Mouse (Mus musculus): ENCODE measurements at regions not wholly inside any gene's neighbourhood (a gene's known extent, or its start where the extent isn't known, plus 50 kb on each side); places are given as distances from the start of the nearest gene placed in this dataset.

DNA sequence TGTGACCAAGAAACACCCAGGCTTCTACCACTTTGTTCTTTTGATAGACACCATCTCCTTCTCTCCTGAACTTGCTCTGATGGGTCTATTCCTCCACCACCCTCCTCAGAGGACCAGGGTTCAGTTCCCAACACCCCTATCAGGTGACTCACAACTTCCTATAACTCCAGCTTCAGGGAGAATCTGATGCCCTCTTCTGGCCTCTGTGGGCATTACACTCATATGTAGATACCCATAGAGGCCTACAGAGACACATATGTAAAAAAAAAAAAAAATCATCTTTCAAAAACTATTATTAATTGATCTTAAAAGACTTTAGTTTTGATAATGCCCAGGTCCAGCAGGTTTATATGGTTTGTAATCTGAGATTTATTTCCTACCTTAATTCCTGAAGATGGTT is 505.9 kb upstream of the Tmem132c start:
- DNase-seq (ENCODE audit: low spot score), result no peak

DNA sequence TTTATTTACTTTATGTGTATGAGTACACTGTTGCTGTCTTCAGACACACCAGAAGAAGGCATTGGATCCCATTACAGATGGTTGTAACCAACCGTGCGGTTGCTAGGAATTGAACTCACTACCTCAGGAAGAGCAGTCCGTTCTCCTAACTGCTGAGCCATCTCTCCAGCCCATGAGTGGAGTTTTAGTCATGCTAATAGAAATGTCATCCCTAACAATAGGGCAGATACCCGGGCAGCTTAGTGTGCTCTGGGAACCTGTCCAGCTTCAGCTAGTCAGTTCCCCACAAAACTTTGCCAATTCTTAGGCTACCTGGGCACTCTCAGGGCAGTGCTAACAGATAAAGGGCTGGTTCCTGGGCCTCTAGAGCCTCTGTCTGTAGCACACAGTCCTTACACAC is 503.9 kb upstream of the Tmem132c start:
- DNase-seq (ENCODE audit: low spot score), result no peak

DNA sequence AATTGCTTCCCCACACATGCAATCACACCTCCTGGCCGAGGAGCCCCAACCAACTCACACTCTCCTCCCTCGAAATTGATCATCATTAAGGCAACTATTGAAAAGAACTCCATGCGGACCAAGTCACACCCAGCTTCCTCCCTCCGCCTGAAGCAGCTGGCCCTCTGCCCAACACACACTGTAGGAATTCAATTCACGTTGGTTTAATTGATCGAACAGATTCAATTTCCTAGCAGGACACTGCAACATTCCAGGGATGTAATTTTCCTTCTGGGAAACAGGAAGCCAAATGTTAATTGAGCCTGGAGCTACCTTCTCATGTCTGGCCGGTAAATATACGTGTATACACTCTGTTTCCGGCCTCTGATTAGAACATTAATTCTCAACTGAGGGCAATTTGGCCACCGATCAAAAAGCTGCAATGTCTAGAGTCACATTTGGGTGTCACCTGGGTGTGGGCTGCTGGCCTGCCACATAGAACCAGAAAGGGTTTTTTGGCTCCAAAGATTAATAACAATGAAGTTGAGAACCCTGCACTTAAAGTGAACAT is 500.7 kb upstream of the Tmem132c start:
- no peak for DNase-seq (ENCODE audit: low spot score)

DNA sequence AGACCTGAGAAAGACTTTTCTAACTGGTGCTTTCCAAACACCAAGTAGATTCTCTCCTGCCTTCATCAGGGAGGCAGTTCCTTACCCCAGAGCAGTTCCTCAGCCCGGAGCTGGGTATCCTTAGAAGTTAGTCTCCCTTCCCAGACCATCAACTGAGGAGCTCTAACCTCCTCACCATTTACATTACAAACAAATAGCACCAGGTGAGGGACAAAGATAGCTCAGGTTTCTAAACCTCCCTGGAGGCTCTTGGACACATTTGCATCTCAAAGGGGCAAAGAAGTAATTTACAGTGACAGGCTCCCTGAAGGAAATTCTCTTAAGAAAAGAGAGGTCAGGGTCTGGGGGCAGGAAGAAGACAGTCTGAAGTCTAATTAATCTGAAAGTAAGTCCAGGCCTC is 486.5 kb upstream of the Tmem132c start:
- DNase-seq (ENCODE audit: low spot score), result no peak

DNA sequence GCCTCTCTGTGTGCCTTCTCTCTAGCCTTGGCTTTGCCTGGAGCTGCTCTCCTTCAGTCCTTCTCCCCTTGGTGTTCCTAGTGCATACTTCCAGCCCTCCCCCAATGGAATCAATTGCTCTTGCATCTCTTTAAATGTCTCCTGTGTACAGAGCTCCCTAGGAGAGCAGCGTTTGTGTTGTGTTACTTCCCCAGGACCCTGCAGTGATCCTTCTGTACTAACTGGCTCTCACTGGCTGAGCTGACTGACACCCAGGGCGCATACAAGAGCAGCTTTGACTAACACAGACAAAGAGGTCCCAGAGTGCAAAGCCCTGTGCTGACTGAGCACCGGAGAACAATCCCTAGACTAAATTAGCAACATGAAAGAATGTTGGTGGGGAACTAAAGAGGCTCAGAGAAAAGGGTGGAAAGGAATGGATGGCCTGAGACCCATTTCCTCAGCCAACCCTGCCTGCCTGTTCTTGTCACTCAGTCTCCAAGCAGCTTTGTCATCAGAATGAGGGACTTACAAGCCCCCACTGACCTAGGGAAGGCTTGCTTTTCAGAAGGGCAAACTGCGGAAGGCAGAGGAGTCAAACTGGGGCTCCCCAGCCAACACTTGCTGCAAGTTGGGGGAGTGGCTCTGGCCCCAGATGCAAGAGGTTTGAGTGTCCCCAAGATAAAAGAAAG is 476.4 kb upstream of the Tmem132c start:
- no peak for DNase-seq (ENCODE audit: low spot score)

DNA sequence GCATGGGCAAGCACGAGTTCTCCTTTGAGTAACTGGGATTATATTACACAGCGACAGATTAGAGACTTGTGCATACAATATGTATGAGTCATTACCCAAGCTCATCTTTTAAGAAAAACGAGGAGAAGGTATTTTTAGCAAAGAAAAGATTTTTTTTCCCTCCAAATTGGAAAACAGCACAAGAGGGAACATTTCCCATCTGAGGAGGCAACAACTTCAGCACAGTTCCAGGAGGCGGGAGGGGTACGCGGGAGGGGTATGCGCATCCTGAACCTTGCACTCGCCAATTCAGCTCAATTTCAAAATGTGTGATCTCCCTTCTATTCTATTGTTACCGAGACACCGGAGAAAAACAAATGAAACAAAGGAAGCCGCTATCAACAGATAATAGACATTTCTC is 472.6 kb upstream of the Tmem132c start:
- DNase-seq (ENCODE audit: low spot score), result no peak

DNA sequence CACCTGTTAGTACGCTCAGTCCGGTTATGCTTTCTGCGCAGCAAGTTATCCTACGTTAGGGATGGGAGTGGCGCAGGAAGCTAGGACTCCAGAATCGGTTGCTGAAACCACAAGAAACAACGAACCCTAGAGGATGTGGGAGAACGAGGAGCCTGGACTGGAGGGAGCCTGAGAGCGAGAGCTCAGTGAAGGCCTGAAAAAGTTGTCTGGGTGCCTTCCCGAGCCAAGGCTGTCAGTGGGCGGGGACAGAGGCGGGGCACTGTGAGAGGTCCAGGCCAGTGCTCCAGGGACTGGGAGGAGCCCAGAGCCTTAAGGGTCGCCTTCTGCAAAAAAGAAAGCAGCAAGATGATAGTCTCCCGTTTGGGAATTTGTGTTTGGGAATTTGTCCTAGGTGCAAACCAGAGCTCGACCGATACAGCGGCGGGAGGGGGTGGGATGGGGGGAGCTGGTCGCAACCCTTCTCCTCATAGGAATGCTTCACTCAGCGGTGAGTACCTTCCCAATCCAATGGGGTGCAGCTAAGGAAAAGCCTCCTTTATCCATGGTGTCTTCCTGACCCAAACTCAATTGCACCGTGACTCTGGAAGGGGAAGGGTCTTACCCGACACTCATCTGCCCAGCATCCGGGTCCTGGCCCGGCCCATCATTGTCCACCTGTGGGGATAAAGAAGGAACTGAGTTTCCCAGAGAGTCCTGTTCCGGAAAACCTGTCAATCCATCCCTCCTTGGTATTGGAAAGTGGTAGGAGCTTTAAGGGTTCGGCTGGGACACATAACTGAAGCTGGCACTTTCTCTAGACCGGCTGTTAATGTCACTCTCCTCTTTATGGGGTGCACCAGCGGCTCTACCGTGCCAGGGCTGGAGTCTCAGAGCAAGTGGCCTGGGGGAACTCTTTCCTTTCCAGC is 453.6 kb upstream of the Tmem132c start:
- DNase-seq (ENCODE audit: low spot score), result no peak

DNA sequence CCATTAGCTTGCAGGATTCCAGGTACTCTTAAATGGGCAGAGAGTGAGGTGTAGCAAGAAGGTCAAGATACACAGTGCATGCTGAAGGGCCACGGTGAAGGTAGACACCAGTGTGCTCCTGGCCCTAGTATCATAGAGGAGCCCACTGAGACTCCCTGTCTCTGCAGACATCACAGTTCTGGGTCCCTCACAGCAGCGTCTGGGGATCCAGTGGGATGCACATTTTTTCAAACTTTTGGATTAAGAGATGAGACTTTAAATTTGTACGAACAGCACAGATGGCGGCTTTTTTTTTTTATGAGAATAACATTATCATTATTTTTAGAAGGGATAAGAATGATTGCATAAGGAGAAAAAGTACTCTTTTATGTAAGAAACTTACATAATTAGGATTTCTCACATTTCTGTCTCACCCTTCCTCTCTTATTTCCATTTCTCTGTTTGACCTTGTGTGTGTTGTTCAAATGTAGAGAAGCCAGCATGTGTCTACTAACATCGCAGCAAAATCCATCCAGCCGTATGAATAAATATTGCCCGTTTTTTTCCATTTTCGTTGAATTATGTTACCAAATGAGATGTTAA is 441.8 kb upstream of the Tmem132c start:
- DNase-seq (ENCODE audit: low spot score), result no peak

DNA sequence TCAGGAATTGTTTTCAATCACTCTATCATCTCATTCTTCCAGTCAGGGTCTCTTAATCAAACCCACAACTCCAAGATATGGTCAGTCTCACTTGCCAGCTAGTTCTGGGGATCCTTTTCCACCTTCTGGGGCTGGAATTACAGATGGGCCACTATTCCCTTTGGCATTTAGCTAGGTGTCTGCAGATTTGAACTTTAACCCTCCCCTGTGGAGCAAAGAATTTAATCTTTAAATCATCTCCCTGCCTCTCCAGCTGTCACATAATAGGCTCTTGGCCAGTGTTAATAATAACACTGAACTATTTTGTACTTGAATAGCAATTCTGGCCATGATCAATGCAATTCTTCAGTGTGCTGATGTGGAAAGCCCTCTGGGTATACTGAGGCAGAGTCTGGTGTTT is 435.0 kb upstream of the Tmem132c start:
- DNase-seq (ENCODE audit: low spot score), result no peak

DNA sequence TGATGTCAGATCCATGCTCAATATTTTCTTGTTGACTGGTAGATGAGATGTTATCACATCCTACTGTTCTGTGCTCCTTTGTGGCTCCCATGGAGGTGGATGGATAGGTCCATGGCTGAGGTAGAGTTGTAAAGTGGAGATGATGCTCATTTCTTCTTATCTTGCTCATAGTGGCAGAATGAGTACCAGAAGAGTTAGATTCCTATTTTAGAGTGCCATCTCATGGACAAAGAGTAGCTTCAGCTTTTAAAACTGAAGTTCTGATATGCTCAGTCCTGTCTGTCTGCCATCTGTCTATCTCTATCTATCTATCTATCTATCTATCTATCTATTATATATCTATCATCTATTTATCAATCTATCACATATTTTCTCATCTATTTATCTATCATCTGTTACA is 425.5 kb upstream of the Tmem132c start:
- DNase-seq (ENCODE audit: low spot score), result no peak

DNA sequence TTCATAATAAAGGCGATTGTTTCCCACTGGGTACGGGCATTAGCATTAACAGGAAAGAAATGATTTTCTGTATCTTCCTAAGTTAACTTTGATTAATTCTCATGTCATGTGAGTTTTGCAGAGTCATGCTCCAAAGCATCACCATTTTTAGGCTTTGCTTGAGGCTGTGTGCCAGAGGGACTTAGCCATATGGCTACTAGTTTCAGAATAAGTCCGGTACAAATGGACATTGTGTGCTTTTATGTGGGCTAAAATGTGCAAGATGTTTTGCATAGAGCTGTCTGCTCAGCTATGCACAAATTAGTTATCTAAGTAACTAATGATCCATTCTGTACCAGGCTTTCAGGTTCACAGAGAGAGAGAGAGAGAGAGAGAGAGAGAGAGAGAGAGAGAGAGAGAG is 406.2 kb upstream of the Tmem132c start:
- no peak for DNase-seq (ENCODE audit: low spot score)

DNA sequence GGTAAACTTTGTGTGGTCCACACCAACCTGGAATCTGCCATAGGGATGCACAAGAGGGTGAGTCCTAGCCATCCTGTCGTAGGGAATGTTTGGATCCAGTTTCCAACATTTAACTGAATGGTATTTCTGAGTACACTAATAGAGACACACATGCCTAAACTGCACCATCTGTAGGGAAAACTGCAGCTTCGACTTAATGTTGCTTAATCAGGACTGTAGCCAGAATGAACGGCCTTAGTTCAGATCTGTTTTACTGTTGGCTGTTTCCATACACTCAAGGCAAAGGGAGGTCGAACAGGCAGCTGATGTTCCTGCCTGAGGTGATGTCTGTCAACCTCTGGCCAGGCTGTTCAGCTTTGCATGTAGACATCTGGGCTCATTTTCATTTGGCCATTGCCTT is 399.0 kb upstream of the Tmem132c start:
- DNase-seq (ENCODE audit: low spot score), result no peak

DNA sequence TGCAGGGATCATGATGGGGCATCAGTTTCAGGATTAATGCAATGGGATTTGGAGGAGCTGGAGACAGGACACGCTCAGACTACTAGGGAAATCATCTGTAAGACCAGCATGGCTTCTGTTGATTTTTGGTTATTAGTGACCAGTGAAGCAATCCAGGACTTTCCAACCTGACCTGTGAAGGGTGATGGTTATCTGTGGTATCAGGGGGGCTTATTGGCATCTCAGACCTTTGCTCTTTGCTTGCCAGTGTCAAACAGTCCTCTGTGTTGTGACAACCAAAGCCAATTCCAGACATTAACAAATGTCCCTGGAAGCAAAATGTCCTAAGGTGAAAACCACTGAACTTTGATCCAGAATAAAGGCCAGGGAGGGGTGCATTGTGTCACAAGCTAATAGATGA is 379.5 kb upstream of the Tmem132c start:
- DNase-seq (ENCODE audit: low spot score), result no peak

DNA sequence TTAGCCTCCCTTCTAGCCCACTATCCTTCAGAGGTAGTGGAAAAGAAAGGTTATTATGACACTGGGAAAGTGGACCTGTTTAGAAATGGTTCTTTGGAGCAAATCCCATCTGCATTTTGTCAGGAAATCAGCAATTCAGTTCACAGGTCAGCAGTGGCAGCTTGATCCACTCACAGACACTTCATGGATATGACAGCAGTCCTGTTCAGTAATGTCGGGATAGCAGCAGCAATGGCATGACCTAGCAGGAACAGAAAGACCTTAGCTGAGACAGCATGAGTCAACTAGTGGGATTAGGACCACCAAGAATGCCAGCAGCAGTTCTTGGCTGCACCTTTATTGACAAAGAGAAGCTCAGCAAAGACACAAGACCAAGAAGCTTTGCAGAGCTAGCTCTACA is 365.8 kb upstream of the Tmem132c start:
- DNase-seq (ENCODE audit: low spot score), result no peak

DNA sequence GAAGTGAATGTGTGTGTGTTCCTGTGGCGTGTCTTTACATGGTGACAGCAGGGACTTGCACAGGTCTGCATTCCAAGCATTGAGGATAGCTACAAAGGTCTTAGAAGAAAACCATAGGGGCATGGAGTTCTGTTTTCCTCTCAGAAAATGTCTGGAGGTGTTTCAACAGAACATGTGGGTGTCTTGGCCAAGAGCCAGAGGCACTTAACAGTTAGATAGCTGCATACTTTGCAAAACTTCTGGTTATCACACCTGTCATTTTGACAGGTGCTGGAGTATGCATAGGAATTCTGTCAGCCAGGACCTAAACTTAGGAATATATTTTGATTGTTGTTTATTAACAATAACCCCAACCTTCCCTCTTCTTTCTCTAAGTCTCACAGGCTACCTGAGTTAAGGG is 350.9 kb upstream of the Tmem132c start:
- DNase-seq (ENCODE audit: low spot score), result no peak

DNA sequence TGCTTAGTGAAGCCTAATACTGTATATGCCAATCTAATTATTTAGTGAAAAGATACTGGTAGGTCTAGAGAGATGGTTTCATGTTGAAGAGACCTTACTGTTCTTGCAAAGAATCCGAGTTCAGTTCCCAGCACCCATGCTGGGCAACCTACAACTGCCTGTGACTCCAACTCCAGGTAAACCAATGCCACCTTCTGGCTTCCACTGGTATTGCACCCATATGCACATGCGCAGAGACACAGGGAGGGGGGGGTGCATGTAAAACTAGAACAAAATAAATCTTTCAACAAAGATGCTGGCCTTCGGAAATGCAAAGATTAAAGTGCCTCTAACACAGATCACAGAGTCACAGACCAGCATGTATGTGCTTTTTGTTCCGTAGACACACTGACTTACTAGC is 348.5 kb upstream of the Tmem132c start:
- no peak for DNase-seq (ENCODE audit: low spot score)

DNA sequence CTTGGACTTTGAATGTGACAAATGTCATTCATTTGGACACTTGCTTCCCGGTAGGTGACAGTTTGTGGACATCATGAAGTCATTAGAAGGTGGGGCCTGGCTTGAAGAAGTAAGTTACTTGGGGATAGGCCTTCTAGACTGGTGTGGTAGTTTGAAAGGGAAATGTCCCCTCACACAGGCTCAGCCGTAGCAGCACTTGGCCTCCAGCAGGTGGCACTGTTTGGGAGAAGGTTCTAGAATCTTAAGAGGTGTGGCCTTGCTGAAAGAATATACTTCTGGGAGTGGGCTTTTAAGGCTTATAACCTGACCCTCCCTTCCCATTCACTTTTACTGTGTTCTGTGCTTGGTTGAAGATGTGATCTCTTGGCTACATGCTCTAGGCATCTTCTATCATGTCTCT is 331.5 kb upstream of the Tmem132c start:
- no peak for DNase-seq (ENCODE audit: low spot score)

DNA sequence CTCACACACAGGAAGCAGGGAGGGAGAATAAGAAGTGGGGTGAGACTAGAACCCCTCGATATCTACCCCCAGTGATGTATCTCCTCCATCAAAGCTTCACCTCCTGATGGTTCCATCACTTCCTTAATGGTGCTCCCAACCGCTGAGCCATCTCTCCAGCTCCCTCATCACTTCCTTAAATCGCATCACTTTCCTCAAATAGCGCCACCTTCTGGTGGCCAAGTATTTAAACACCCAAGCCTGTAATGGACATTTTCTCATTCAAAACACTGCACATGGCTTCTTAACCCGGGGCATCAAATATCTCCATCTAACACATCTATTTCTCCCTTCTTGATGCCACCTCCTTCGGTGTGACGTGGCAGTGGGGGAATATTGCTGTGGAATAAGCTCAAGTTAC is 324.3 kb upstream of the Tmem132c start:
- no peak for DNase-seq (ENCODE audit: low spot score)

DNA sequence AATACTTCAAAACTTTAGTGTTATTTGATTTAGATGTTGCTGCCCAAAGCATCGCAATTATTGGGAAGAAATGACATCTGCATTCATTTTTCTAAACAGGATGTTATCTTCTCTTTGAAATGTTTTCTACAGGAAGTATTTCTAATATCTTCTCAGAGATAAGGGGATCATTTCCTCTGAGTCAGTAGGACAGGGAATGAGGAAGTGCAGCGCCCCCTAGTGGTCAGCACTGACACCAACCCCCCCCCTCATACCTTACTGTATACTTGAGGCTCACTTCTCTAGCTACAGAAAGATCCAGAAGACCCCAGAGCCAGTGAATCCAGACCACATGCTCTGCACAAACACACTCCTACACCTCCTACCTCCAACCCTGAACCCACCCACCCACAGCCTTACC is 308.1 kb upstream of the Tmem132c start:
- DNase-seq (ENCODE audit: low spot score), result no peak

DNA sequence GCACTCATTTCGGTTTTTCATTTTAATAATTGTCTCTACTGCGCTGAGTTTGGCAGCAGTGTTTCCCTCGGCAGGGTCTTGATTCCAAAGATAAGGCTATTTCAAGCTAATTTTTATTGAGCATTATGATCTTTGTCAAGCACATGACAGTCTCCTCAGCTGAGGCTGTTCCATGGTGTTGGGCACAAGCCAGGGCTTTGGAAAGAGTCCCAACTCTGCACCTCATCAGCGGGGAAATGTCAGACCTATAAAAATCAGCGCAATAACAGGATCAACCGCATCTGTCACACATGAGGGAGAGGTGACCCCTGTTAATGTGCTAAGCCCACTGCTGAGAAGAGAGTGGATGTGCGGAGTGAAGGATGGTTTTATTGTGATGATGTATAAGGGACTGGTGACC is 296.7 kb upstream of the Tmem132c start:
- no peak for DNase-seq (ENCODE audit: low spot score)

DNA sequence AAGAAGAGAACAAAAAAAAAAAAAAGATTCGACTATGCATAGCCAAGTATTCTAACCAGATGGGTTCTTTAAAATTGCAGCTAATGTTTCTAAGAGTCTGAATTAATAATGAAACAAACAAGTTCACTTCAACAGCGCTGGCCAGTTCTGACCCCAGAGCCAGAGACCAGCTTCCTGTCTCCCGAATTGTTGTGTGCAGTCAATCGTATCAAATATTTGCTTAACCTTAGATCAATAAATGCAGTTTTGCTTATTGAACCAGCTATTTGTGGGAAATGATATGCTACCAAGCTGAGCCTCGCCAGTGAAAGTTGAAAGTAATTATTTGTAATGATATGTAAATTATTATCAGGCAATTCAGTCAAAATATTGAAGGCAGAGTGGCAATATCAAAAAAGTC is 287.4 kb upstream of the Tmem132c start:
- DNase-seq (ENCODE audit: low spot score), result no peak

DNA sequence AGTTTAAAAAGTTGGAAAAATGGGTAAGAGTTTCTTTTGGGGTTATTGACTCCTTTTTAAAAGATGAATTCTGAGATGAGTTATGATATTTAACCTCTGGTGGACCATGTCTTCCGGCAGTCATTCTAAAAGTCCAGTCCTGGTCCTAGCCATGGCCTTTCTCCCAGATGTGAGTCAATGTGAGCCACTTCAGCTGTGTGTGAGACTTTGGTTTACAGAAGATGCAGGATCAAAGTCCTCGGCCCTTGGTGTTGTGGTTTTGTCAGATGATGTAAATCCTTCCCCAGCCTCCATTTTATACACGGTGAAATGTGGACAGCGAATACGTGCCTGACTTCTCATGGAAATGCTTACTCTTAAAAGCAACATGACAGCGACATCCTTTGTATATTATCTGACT is 287.0 kb upstream of the Tmem132c start:
- no peak for DNase-seq (ENCODE audit: low spot score)

DNA sequence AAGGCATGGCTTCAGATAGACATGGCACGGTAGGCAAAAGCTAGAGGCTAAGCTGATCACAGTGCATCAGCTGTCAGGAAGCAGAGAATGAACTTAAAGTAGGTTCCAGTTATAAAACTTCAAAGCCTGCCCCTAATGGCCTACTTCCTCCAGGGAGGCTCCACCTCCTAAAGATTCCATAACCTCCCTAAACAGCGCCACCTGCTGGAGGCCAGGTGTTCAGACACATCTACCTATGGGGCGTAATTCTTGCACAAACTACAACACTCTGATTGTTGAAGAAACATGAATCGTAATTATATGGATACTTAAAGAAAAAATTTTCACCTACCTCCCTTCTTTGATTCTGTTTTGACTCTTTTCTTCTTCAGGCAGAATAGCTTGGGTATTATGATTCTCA is 277.0 kb upstream of the Tmem132c start:
- no peak for DNase-seq (ENCODE audit: low spot score)

All from adipocyte (in vitro differentiated cells).